Mouse (Mus musculus) bone marrow, adult 2 months (tissue): ENCODE data around the gene Fam117b.

Experiments used
- CTCF ChIP-seq: fragments of 200-500 bp; IDR thresholded peaks from 2 replicates; pipeline ENCODE4 v1.5.1; 2011; ENCODE audit warnings: low read length, control low read depth; ENCODE audit not compliant: control insufficient read depth, insufficient read depth
- POLR2A ChIP-seq: fragments of 200-500 bp; IDR thresholded peaks from 2 replicates; pipeline ENCODE4 v1.6.1; 2011; ENCODE audit warnings: low read depth, mild to moderate bottlenecking, control low read depth, low read length, borderline replicate concordance; ENCODE audit not compliant: control insufficient read depth

- TF ChIP-seq POLR2A = no peak
- no peak for TF ChIP-seq CTCF
Measured at GRCm38 (mm10) chr1:59959941-59960340, 47.1 kb downstream of the Fam117b start.
